ENCODE assay signal across 17 mouse cellular contexts in the genomic region with DNA sequence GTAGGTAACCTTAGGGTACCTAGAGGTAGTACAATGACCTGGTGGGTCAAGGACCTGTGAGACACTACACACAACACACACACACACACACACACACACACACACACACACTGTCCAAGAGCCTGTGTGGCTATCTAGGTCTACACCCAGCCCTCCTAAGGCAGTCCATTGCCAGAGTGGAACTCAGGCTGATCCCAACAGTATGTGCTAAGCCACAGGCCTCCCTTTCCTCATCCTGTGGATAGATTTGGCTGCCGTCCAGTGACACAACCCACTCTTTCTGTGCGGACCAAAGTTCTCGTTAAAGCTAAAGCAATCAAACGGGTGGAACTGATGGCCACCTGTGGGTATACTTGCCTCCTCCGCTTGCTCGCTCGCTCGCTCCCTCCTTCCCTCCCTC. TPM values are rescaled to one million over a fixed set of nuclear protein-coding genes. Genes with fewer than 3 reads are reported as not detected.
DNase-seq lines count a peak whose midpoint lies in the region; ATAC-seq and TF ChIP-seq lines count a peak whose summit lies in the region.
"Had no signal": no experiment of that assay in that cellular context is flagged by ENCODE, and none has a peak within 500 bp of the region (broad histone marks: within the 10 kb centered on the region; RNA-seq: fewer than 3 reads in every experiment).

No protein-coding gene starts in this region.

- no peak overlapping the region for H3K4me2 ChIP-seq in hindbrain, postnatal 0 days (ENCODE audit: low read depth, low read length)
- H3K4me2 ChIP-seq in liver, embryonic 13.5 days, result peak overlapping the region; percentile 58
- H3K4me2 ChIP-seq: hindbrain, embryonic 12.5 days; neural tube, embryonic 12.5 days had no signal

- H3K27ac ChIP-seq in hindbrain, embryonic 10.5 days, result peak overlapping the region; percentile 40; the same call in 1 of the 2 replicates
- no peak overlapping the region for H3K27ac ChIP-seq in hindbrain, postnatal 0 days
- no peak overlapping the region for H3K27ac ChIP-seq in MEL (ENCODE audit: control insufficient read depth, low read depth, low read length)
- H3K27ac ChIP-seq in embryonic facial prominence, embryonic 10.5 days (replicated peaks), result no peak overlapping the region
- no peak overlapping the region for H3K27ac ChIP-seq in liver, embryonic 13.5 days
- H3K27ac ChIP-seq: hindbrain, embryonic 12.5 days; kidney, postnatal 0 days; left cerebral cortex, adult 2 months; neural tube, embryonic 12.5 days had no signal

- WGBS in hindbrain, embryonic 10.5 days, result 83% methylated on average over 8 of the region's 8 CpGs
- WGBS in hindbrain, postnatal 0 days, result 47% methylated on average over 8 of the region's 8 CpGs
- WGBS in embryonic facial prominence, embryonic 10.5 days, result 81% methylated on average over 8 of the region's 8 CpGs
- 60% methylated on average over 8 of the region's 8 CpGs for WGBS in liver, embryonic 13.5 days (ENCODE audit: insufficient replicate concordance)

- no peak for ATAC-seq in hindbrain, postnatal 0 days
- ATAC-seq in liver, embryonic 13.5 days (ENCODE audit: low read depth), result peak; percentile 28
- ATAC-seq: intestine, embryonic 16.5 days had no signal

- no peak for TF ChIP-seq CTCF in hindbrain, postnatal 0 days (IDR thresholded peaks at IDR 0.05; ENCODE audit: low read depth)
- no peak for TF ChIP-seq CTCF in MEL (IDR thresholded peaks at IDR 0.05 in 2 of 3, conservative IDR thresholded peaks at IDR 0.05 in 1 of 3; ENCODE audit: control insufficient read depth in 1 of 3, insufficient read depth in 1 of 3, low read depth in 2 of 3, low read length in 3 of 3, poor library complexity in 1 of 3, severe bottlenecking in 1 of 3)

- H3K4me3 ChIP-seq in hindbrain, embryonic 10.5 days, result 0 out of 2 replicates have a peak overlapping the region, but pooled peaks have one; percentile 13
- no peak overlapping the region for H3K4me3 ChIP-seq in hindbrain, postnatal 0 days (ENCODE audit: low read length)
- H3K4me3 ChIP-seq in MEL (ENCODE audit: control insufficient read depth in 1 of 2, insufficient read depth in 1 of 2, low read depth in 2 of 2, low read length in 2 of 2), result no peak overlapping the region; a peak in 1 of 4 replicates
- H3K4me3 ChIP-seq in embryonic facial prominence, embryonic 10.5 days, result 0 out of 2 replicates have a peak overlapping the region, but pooled peaks have one; percentile 0
- H3K4me3 ChIP-seq in liver, embryonic 13.5 days (replicated peaks), result peak overlapping the region; percentile 46
- H3K4me3 ChIP-seq: hindbrain, embryonic 12.5 days; left cerebral cortex, adult 2 months; neural tube, embryonic 12.5 days had no signal

- no peak for TF ChIP-seq POLR2A in MEL (IDR thresholded peaks at IDR 0.05; ENCODE audit: control insufficient read depth in 1 of 2, insufficient read depth in 1 of 2, low read depth in 1 of 2, low read length in 2 of 2, poor library complexity in 1 of 2)

- H3K36me3 ChIP-seq in hindbrain, embryonic 10.5 days, result no peaks in the 10 kb centered on the region
- no peaks in the 10 kb centered on the region for H3K36me3 ChIP-seq in hindbrain, postnatal 0 days (ENCODE audit: insufficient read depth, low read length)
- peaks cover 0 to 4% of the 10 kb centered on the region in 2 experiments; a peak in 1 of 4 replicates for H3K36me3 ChIP-seq in MEL (ENCODE audit: control insufficient read depth in 1 of 2, insufficient read depth in 2 of 2, low read length in 2 of 2)
- no peaks in the 10 kb centered on the region for H3K36me3 ChIP-seq in embryonic facial prominence, embryonic 10.5 days (replicated peaks)
- H3K36me3 ChIP-seq in liver, embryonic 13.5 days, result no peaks in the 10 kb centered on the region
- H3K36me3 ChIP-seq: hindbrain, embryonic 12.5 days; neural tube, embryonic 12.5 days had no signal

- H3K9me3 ChIP-seq in hindbrain, embryonic 10.5 days, result no peaks in the 10 kb centered on the region
- H3K9me3 ChIP-seq in hindbrain, postnatal 0 days (ENCODE audit: low read length), result no peaks in the 10 kb centered on the region
- H3K9me3 ChIP-seq in MEL (replicated peaks; ENCODE audit: insufficient read depth, low read length), result no peaks in the 10 kb centered on the region
- no peaks in the 10 kb centered on the region for H3K9me3 ChIP-seq in embryonic facial prominence, embryonic 10.5 days
- H3K9me3 ChIP-seq in liver, embryonic 13.5 days (replicated peaks), result no peaks in the 10 kb centered on the region
- H3K9me3 ChIP-seq: hindbrain, embryonic 12.5 days; neural tube, embryonic 12.5 days had no signal

- TF ChIP-seq RAD21 in MEL (IDR thresholded peaks at IDR 0.05; ENCODE audit: low read depth, low read length), result no peak

- DNase-seq in hindbrain, embryonic 10.5 days (ENCODE audit: low spot score), result no peak
- DNase-seq in hindbrain, postnatal 0 days (ENCODE audit: low spot score), result no peak
- peak; percentile 15 for DNase-seq in MEL (ENCODE audit: low read depth, low spot score)
- DNase-seq in embryonic facial prominence, embryonic 10.5 days (ENCODE audit: low spot score), result no peak
- no peak for DNase-seq in liver, embryonic 13.5 days
- no peak for DNase-seq in urinary bladder, postnatal 36 days (ENCODE audit: low spot score in 2 of 2)
- no peak for DNase-seq in cerebellum, adult 9-11 months
- DNase-seq: cerebellum, postnatal 25 days; gastrocnemius, postnatal 25 days; lung, postnatal 10 days had no signal

- peaks cover 9% of the 10 kb centered on the region; the same call in 1 of the 2 replicates for H3K27me3 ChIP-seq in hindbrain, embryonic 10.5 days (ENCODE audit: insufficient read depth, poor library complexity, severe bottlenecking)
- no peaks in the 10 kb centered on the region for H3K27me3 ChIP-seq in hindbrain, postnatal 0 days (ENCODE audit: insufficient read depth, low read length)
- no peaks in the 10 kb centered on the region; a peak in 1 of 4 replicates for H3K27me3 ChIP-seq in MEL (ENCODE audit: control insufficient read depth in 1 of 2, insufficient read depth in 2 of 2, low read length in 2 of 2)
- 0 out of 2 replicates have a peak, but pooled peaks cover 6% of the 10 kb centered on the region for H3K27me3 ChIP-seq in embryonic facial prominence, embryonic 10.5 days (replicated peaks; ENCODE audit: low read depth, poor library complexity, severe bottlenecking)
- no peaks in the 10 kb centered on the region for H3K27me3 ChIP-seq in liver, embryonic 13.5 days
- H3K27me3 ChIP-seq: hindbrain, embryonic 12.5 days; neural tube, embryonic 12.5 days had no signal

- TF ChIP-seq EP300 in MEL (IDR thresholded peaks at IDR 0.05; ENCODE audit: low read depth in 1 of 2, low read length in 2 of 2), result no peak

- H3K9ac ChIP-seq in hindbrain, postnatal 0 days (replicated peaks; ENCODE audit: low read length), result no peak overlapping the region
- no peak overlapping the region for H3K9ac ChIP-seq in MEL (ENCODE audit: control insufficient read depth, low read depth, low read length, poor library complexity, severe bottlenecking)
- H3K9ac ChIP-seq in liver, embryonic 13.5 days, result peak overlapping the region; percentile 39
- H3K9ac ChIP-seq: hindbrain, embryonic 12.5 days; neural tube, embryonic 12.5 days had no signal

- no peaks in the 10 kb centered on the region for H3K79me2 ChIP-seq in MEL (ENCODE audit: control insufficient read depth, insufficient read depth, low read length, poor library complexity)

- H3K4me1 ChIP-seq in hindbrain, embryonic 10.5 days (replicated peaks), result peaks cover 47% of the 10 kb centered on the region
- H3K4me1 ChIP-seq in hindbrain, postnatal 0 days (ENCODE audit: insufficient read depth, low read length), result no peaks in the 10 kb centered on the region
- peaks cover 0 to 6% of the 10 kb centered on the region in 2 experiments; a peak in 2 of 4 replicates for H3K4me1 ChIP-seq in MEL (ENCODE audit: control insufficient read depth in 1 of 2, insufficient read depth in 2 of 2, low read length in 2 of 2)
- peaks cover 37% of the 10 kb centered on the region for H3K4me1 ChIP-seq in embryonic facial prominence, embryonic 10.5 days
- peaks cover 72% of the 10 kb centered on the region for H3K4me1 ChIP-seq in liver, embryonic 13.5 days (replicated peaks)

RNA-seq across cellular contexts. Expression of a gene that starts 43.6 kb away (rescaled TPM):
- polyA plus RNA-seq in hindbrain, embryonic 10.5 days (2016; fragmentation: Nextera tagmentation; extraction: Ambion mirVana), result 36.5 and 44.8 TPM in 2 replicates
- 72.6 and 78.4 TPM in 2 replicates for total RNA-seq in hindbrain, postnatal 0 days (2014; rRNA removed)
- 51.6 and 52.3 TPM in 2 replicates for polyA plus RNA-seq in hindbrain, postnatal 0 days (2015; fragmentation: Nextera tagmentation; extraction: Ambion mirVana)
- total RNA-seq in MEL (2012; rRNA removed), result 26.0 and 34.6 TPM in 2 replicates
- polyA plus RNA-seq in MEL (2012; ENCODE audit: insufficient read depth in 1 of 2, insufficient read length in 2 of 2, low read depth in 1 of 2, low replicate concordance in 2 of 2, missing spikeins in 1 of 2), result 10 to 100 TPM in 1 of 2 experiments, not detected in 1; 39.3 TPM
- 37.9 and 39.3 TPM in 2 replicates for polyA plus RNA-seq in embryonic facial prominence, embryonic 10.5 days (2016; fragmentation: Nextera tagmentation; extraction: Ambion mirVana)
- polyA plus RNA-seq in liver, embryonic 13.5 days (2015; fragmentation: Nextera tagmentation; extraction: Ambion mirVana), result 16.5 and 18.3 TPM in 2 replicates

RNA-seq across cellular contexts. Expression of a gene that starts 51.8 kb away (rescaled TPM):
- polyA plus RNA-seq in hindbrain, embryonic 10.5 days (2016; fragmentation: Nextera tagmentation; extraction: Ambion mirVana), result 25.1 and 25.9 TPM in 2 replicates
- 56.5 and 69.3 TPM in 2 replicates for total RNA-seq in hindbrain, postnatal 0 days (2014; rRNA removed)
- 52.9 and 53.5 TPM in 2 replicates for polyA plus RNA-seq in hindbrain, postnatal 0 days (2015; fragmentation: Nextera tagmentation; extraction: Ambion mirVana)
- total RNA-seq in MEL (2012; rRNA removed), result 38.1 and 38.3 TPM in 2 replicates
- polyA plus RNA-seq in MEL (2012; ENCODE audit: insufficient read depth in 1 of 2, insufficient read length in 2 of 2, low read depth in 1 of 2, low replicate concordance in 2 of 2, missing spikeins in 1 of 2), result 10 to 100 TPM in 1 of 2 experiments, not detected in 1; 37.8 TPM
- 16.4 and 16.7 TPM in 2 replicates for polyA plus RNA-seq in embryonic facial prominence, embryonic 10.5 days (2016; fragmentation: Nextera tagmentation; extraction: Ambion mirVana)
- polyA plus RNA-seq in liver, embryonic 13.5 days (2015; fragmentation: Nextera tagmentation; extraction: Ambion mirVana), result 17.4 and 17.7 TPM in 2 replicates

RNA-seq across cellular contexts. Expression of a gene that starts 51.9 kb away (rescaled TPM):
- 39.2 and 45.7 TPM in 2 replicates for polyA plus RNA-seq in hindbrain, embryonic 10.5 days (2016; fragmentation: Nextera tagmentation; extraction: Ambion mirVana)
- total RNA-seq in hindbrain, postnatal 0 days (2014; rRNA removed), result 58.6 and 70.5 TPM in 2 replicates
- 53.0 and 54.6 TPM in 2 replicates for polyA plus RNA-seq in hindbrain, postnatal 0 days (2015; fragmentation: Nextera tagmentation; extraction: Ambion mirVana)
- total RNA-seq in MEL (2012; rRNA removed), result 23.2 and 25.4 TPM in 2 replicates
- polyA plus RNA-seq in MEL (2012; ENCODE audit: insufficient read depth in 1 of 2, insufficient read length in 2 of 2, low read depth in 1 of 2, low replicate concordance in 2 of 2, missing spikeins in 1 of 2), result 10 to 100 TPM in 1 of 2 experiments, not detected in 1; 30.2 TPM
- 35.2 and 39.4 TPM in 2 replicates for polyA plus RNA-seq in embryonic facial prominence, embryonic 10.5 days (2016; fragmentation: Nextera tagmentation; extraction: Ambion mirVana)
- polyA plus RNA-seq in liver, embryonic 13.5 days (2015; fragmentation: Nextera tagmentation; extraction: Ambion mirVana), result 14.3 and 16.0 TPM in 2 replicates

RNA-seq across cellular contexts. Expression of a gene that starts 57.0 kb away (rescaled TPM):
- polyA plus RNA-seq in hindbrain, embryonic 10.5 days (2016; fragmentation: Nextera tagmentation; extraction: Ambion mirVana), result 2.6 and 4.7 TPM in 2 replicates
- total RNA-seq in hindbrain, postnatal 0 days (2014; rRNA removed), result 1.8 and 10.9 TPM in 2 replicates
- polyA plus RNA-seq in hindbrain, postnatal 0 days (2015; fragmentation: Nextera tagmentation; extraction: Ambion mirVana), result 3.5 and 3.7 TPM in 2 replicates
- total RNA-seq in MEL (2012; rRNA removed), result 0.26 and 0.31 TPM in 2 replicates
- under 1 TPM in 1 of 2 experiments, not detected in 1; 0.85 TPM for polyA plus RNA-seq in MEL (2012; ENCODE audit: insufficient read depth in 1 of 2, insufficient read length in 2 of 2, low read depth in 1 of 2, low replicate concordance in 2 of 2, missing spikeins in 1 of 2)
- polyA plus RNA-seq in embryonic facial prominence, embryonic 10.5 days (2016; fragmentation: Nextera tagmentation; extraction: Ambion mirVana), result 0.97 and 1.2 TPM in 2 replicates
- polyA plus RNA-seq in liver, embryonic 13.5 days (2015; fragmentation: Nextera tagmentation; extraction: Ambion mirVana), result 0.21 TPM in 1 of 2 replicates, not detected in the other
- total RNA-seq: gastrocnemius, postnatal 25 days; megakaryocyte-erythroid progenitor cell, adult 5-6 weeks; monocyte, adult 5-6 weeks had no signal

Comparison
In these comparisons a context has a peak if more than half of its experiments do, and no peak if none do; other contexts are left out.
1. H3K4me3 ChIP-seq: peak in hindbrain, embryonic 10.5 days (single experiment), embryonic facial prominence, embryonic 10.5 days (single experiment) and liver, embryonic 13.5 days (single experiment); none in hindbrain, postnatal 0 days (single experiment) and MEL (0 of 2).